Mouse (Mus musculus) spleen, postnatal 36 days (tissue): ENCODE data around the gene B230118H07Rik.

Experiments used
- DNase-seq, 2 experiments: peaks; one replicate each; pipeline ENCODE4 v3.0.0; 2022; ENCODE audit warnings: low spot score in 2 of 2, mixed read lengths in 1 of 2

The B230118H07Rik gene

DNA sequence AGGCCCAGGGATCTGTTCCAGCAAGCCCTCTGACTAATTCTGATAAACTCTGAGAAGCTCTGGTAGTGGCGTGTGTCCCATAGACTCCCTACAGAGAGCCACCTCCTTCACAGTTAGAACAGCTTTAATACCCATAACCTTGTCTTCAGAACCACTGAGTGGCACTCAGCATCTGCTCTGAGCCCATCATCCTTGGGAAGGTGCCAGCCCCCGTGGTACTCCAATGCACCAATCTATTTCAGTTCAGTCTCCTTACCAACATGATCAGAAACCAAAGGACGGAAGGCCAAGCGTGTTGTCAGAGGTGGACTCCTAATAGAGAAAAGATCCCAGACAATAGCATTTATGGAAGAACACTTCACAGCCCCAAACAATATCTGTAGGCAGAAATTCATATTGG is 124.2 kb downstream of the B230118H07Rik start:
- DNase-seq = no peak

GRCm38 (mm10) chr2:101520503-101520902 is 128.8 kb downstream of the B230118H07Rik start:
- no peak for DNase-seq

GRCm38 (mm10) chr2:101519928-101520327 is 129.4 kb downstream of the B230118H07Rik start:
- DNase-seq = no peak
